7 mouse cellular contexts compared by ENCODE assay signal in genomic region chr8:94386214-94387026, GRCm38 (mm10). TPM values are rescaled to one million over a fixed set of nuclear protein-coding genes. Genes with fewer than 3 reads are reported as not detected.
DNase-seq lines count a peak whose midpoint lies in the region; ATAC-seq and TF ChIP-seq lines count a peak whose summit lies in the region.

Herpud1 (plus strand) TSS chr8:94386438.

- no peaks in the 10 kb centered on the region for H3K27me3 ChIP-seq in embryonic facial prominence, embryonic 12.5 days
- H3K27me3 ChIP-seq in kidney, adult 2 months (replicated peaks; ENCODE audit: control insufficient read depth, insufficient read depth, low read length) = no peaks in the 10 kb centered on the region
- no peaks in the 10 kb centered on the region for H3K27me3 ChIP-seq in limb, embryonic 12.5 days
- H3K27me3 ChIP-seq in midbrain, embryonic 15.5 days (replicated peaks) = no peaks in the 10 kb centered on the region
- no peaks in the 10 kb centered on the region for H3K27me3 ChIP-seq in spleen, adult 2 months (ENCODE audit: control insufficient read depth, insufficient read depth, low read length)

- H3K36me3 ChIP-seq in embryonic facial prominence, embryonic 12.5 days = peaks cover 22% of the 10 kb centered on the region
- peaks cover 16% of the 10 kb centered on the region for H3K36me3 ChIP-seq in kidney, adult 2 months (ENCODE audit: control insufficient read depth, insufficient read depth, low read length)
- H3K36me3 ChIP-seq in limb, embryonic 12.5 days = peaks cover 23% of the 10 kb centered on the region
- peaks cover 18% of the 10 kb centered on the region for H3K36me3 ChIP-seq in midbrain, embryonic 15.5 days (replicated peaks)
- H3K36me3 ChIP-seq in spleen, adult 2 months (ENCODE audit: control insufficient read depth, insufficient read depth, low read length) = peaks cover 18% of the 10 kb centered on the region

- ATAC-seq in embryonic facial prominence, embryonic 12.5 days (ENCODE audit: insufficient number of reproducible peaks, insufficient read depth, low FRiP score, low TSS enrichment) = peak; percentile 98
- ATAC-seq in limb, embryonic 12.5 days (ENCODE audit: insufficient number of reproducible peaks, insufficient read depth, low FRiP score, low TSS enrichment, low read depth) = peak; percentile 96
- peak; percentile 99 for ATAC-seq in midbrain, embryonic 15.5 days (replicated peaks)

- DNase-seq in adrenal gland, postnatal 25 days = peak; percentile 98
- peak; percentile 99 for DNase-seq in heart, adult 18-20 months
- DNase-seq in kidney, adult 2 months = peak; percentile 99
- peak; percentile 90 to 98 for DNase-seq in spleen, adult 2 months (ENCODE audit: low read depth in 1 of 2, low spot score in 2 of 2)

- TF ChIP-seq POLR2A in kidney, adult 2 months (IDR thresholded peaks at IDR 0.05; ENCODE audit: low read depth, low read length) = peak; percentile 90
- TF ChIP-seq POLR2A in spleen, adult 2 months (IDR thresholded peaks at IDR 0.05; ENCODE audit: low read depth, low read length) = peak; percentile 80

- peaks cover 9% of the 10 kb centered on the region for H3K4me1 ChIP-seq in embryonic facial prominence, embryonic 12.5 days
- peaks cover 6% of the 10 kb centered on the region; the same call in 1 of the 2 replicates for H3K4me1 ChIP-seq in kidney, adult 2 months (ENCODE audit: control insufficient read depth, insufficient read depth, low read length)
- H3K4me1 ChIP-seq in limb, embryonic 12.5 days (replicated peaks) = peaks cover 9% of the 10 kb centered on the region
- peaks cover 23% of the 10 kb centered on the region for H3K4me1 ChIP-seq in midbrain, embryonic 15.5 days
- peaks cover 4% of the 10 kb centered on the region; the same call in 1 of the 2 replicates for H3K4me1 ChIP-seq in spleen, adult 2 months (ENCODE audit: control insufficient read depth, insufficient read depth, insufficient read length)

- H3K4me2 ChIP-seq in embryonic facial prominence, embryonic 12.5 days (replicated peaks) = peak within 1 kb of the TSS; percentile 91
- peak within 1 kb of the TSS; percentile 82 for H3K4me2 ChIP-seq in limb, embryonic 12.5 days
- peak within 1 kb of the TSS; percentile 92 for H3K4me2 ChIP-seq in midbrain, embryonic 15.5 days

- TF ChIP-seq CTCF in kidney, adult 2 months (conservative IDR thresholded peaks at IDR 0.05; ENCODE audit: insufficient read depth, insufficient read length, low read depth, low read length) = no peak
- TF ChIP-seq CTCF in spleen, adult 2 months (IDR thresholded peaks at IDR 0.05; ENCODE audit: extremely low read depth, insufficient read depth, insufficient read length, insufficient replicate concordance) = no peak

- peak within 1 kb of the TSS; percentile 56 for H3K27ac ChIP-seq in embryonic facial prominence, embryonic 12.5 days
- peak within 1 kb of the TSS; percentile 98 for H3K27ac ChIP-seq in kidney, adult 2 months (ENCODE audit: insufficient read depth, low read depth, low read length)
- H3K27ac ChIP-seq in limb, embryonic 12.5 days = peak within 1 kb of the TSS; percentile 85
- peak within 1 kb of the TSS; percentile 95 for H3K27ac ChIP-seq in midbrain, embryonic 15.5 days
- peak within 1 kb of the TSS; percentile 98 for H3K27ac ChIP-seq in spleen, adult 2 months (ENCODE audit: insufficient read depth, low read length)

- peak within 1 kb of the TSS; percentile 66 for H3K4me3 ChIP-seq in embryonic facial prominence, embryonic 12.5 days
- peak within 1 kb of the TSS; percentile 85 for H3K4me3 ChIP-seq in kidney, adult 2 months (ENCODE audit: insufficient read depth, low read depth, low read length)
- peak within 1 kb of the TSS; percentile 76 for H3K4me3 ChIP-seq in limb, embryonic 12.5 days (replicated peaks)
- H3K4me3 ChIP-seq in midbrain, embryonic 15.5 days = peak within 1 kb of the TSS; percentile 88
- peak within 1 kb of the TSS; percentile 93 for H3K4me3 ChIP-seq in spleen, adult 2 months (ENCODE audit: extremely low read depth, insufficient read depth, insufficient read length)

- H3K9me3 ChIP-seq in embryonic facial prominence, embryonic 12.5 days = no peaks in the 10 kb centered on the region
- H3K9me3 ChIP-seq in limb, embryonic 12.5 days = no peaks in the 10 kb centered on the region
- H3K9me3 ChIP-seq in midbrain, embryonic 15.5 days = no peaks in the 10 kb centered on the region

- under 1% methylated on average over 65 of the region's 65 CpGs for WGBS in embryonic facial prominence, embryonic 12.5 days
- WGBS in kidney, adult 2 months = under 1% methylated on average over 65 of the region's 65 CpGs
- WGBS in limb, embryonic 12.5 days = under 1% methylated on average over 65 of the region's 65 CpGs
- under 1% methylated on average over 65 of the region's 65 CpGs for WGBS in midbrain, embryonic 15.5 days
- WGBS in spleen, adult 2 months = under 1% methylated on average over 65 of the region's 65 CpGs

- H3K9ac ChIP-seq in embryonic facial prominence, embryonic 12.5 days = peak within 1 kb of the TSS; percentile 84
- H3K9ac ChIP-seq in limb, embryonic 12.5 days (replicated peaks) = peak within 1 kb of the TSS; percentile 85
- H3K9ac ChIP-seq in midbrain, embryonic 15.5 days = peak within 1 kb of the TSS; percentile 96

RNA-seq across cellular contexts. Expression of gene Herpud1, which starts in this region (rescaled TPM):
- total RNA-seq in adrenal gland, postnatal 25 days (2021) = 98.9 and 118 TPM in 2 replicates
- 58.3 and 58.4 TPM in 2 replicates for polyA plus RNA-seq in embryonic facial prominence, embryonic 12.5 days (2016; fragmentation: Nextera tagmentation; extraction: Ambion mirVana)
- 100 to 1,000 TPM; 204 to 275 TPM for total RNA-seq in heart, adult 18-20 months (2021)
- 417 and 537 TPM in 2 replicates for polyA plus RNA-seq in kidney, adult 2 months (2012; rRNA removed)
- polyA plus RNA-seq in limb, embryonic 12.5 days (2016; fragmentation: Nextera tagmentation; extraction: Ambion mirVana) = 47.5 and 50.9 TPM in 2 replicates
- polyA plus RNA-seq in midbrain, embryonic 15.5 days (2015; fragmentation: Nextera tagmentation; extraction: Ambion mirVana) = 69.3 and 76.4 TPM in 2 replicates
- 198 and 350 TPM in 2 replicates for polyA plus RNA-seq in spleen, adult 2 months (2012; rRNA removed)

Comparison
In these comparisons a context has a peak if more than half of its experiments do, and no peak if none do; other contexts are left out.
1. Peak in every context shown above with its lines: DNase-seq, ATAC-seq, H3K4me3 ChIP-seq and H3K27ac ChIP-seq.